Mouse (Mus musculus): ENCODE data around the gene Wdr60. TPM values are rescaled to one million over a fixed set of nuclear protein-coding genes. Genes with fewer than 3 reads are reported as not detected.

Wdr60 gene
- total and polyA plus RNA-seq, 3 experiments: 3.6 to 9.2 (median 6.7) TPM

Other genes starting within 250 kb of the Wdr60 start
- gene Zfp386, start 215.3 kb downstream of the Wdr60 start, total RNA-seq (2012; rRNA removed): 13.4 and 13.9 TPM in 2 replicates
- 41.7 and 48.2 TPM in 2 replicates for gene Zfp386, start 215.3 kb downstream of the Wdr60 start, total RNA-seq (2014; rRNA removed)
- gene Zfp386, start 215.3 kb downstream of the Wdr60 start, polyA plus RNA-seq (2012; ENCODE audit: insufficient read length, low read depth): 17.6 and 23.4 TPM in 2 replicates
- gene Vipr2, start 185.3 kb downstream of the Wdr60 start, total RNA-seq (2012; rRNA removed): not detected in 2 replicates
- 0.05 TPM in 1 of 2 replicates, not detected in the other for gene Vipr2, start 185.3 kb downstream of the Wdr60 start, total RNA-seq (2014; rRNA removed)
- 0.19 and 0.20 TPM in 2 replicates for gene Vipr2, start 185.3 kb downstream of the Wdr60 start, polyA plus RNA-seq (2012; ENCODE audit: insufficient read length, low read depth)
- gene Gm11027, start 12.4 kb upstream of the Wdr60 start, total RNA-seq (2012; rRNA removed): not detected in 2 replicates
- gene Gm11027, start 12.4 kb upstream of the Wdr60 start, total RNA-seq (2014; rRNA removed): not detected in 2 replicates
- not detected in 2 replicates for gene Gm11027, start 12.4 kb upstream of the Wdr60 start, polyA plus RNA-seq (2012; ENCODE audit: insufficient read length, low read depth)
- 7.4 and 8.2 TPM in 2 replicates for gene Esyt2, start 18.2 kb upstream of the Wdr60 start, total RNA-seq (2012; rRNA removed)
- gene Esyt2, start 18.2 kb upstream of the Wdr60 start, total RNA-seq (2014; rRNA removed): 12.8 and 14.7 TPM in 2 replicates
- 6.7 and 6.9 TPM in 2 replicates for gene Esyt2, start 18.2 kb upstream of the Wdr60 start, polyA plus RNA-seq (2012; ENCODE audit: insufficient read length, low read depth)
- gene Ncapg2, start 142.4 kb upstream of the Wdr60 start, total RNA-seq (2012; rRNA removed): 48.0 and 54.4 TPM in 2 replicates
- gene Ncapg2, start 142.4 kb upstream of the Wdr60 start, total RNA-seq (2014; rRNA removed): 66.4 and 70.0 TPM in 2 replicates
- 60.8 and 65.0 TPM in 2 replicates for gene Ncapg2, start 142.4 kb upstream of the Wdr60 start, polyA plus RNA-seq (2012; ENCODE audit: insufficient read length, low read depth)
- gene Ptprn2, start 222.7 kb upstream of the Wdr60 start, total RNA-seq (2012; rRNA removed): not detected in 2 replicates
- not detected in 2 replicates for gene Ptprn2, start 222.7 kb upstream of the Wdr60 start, total RNA-seq (2014; rRNA removed)
- 0.10 and 0.17 TPM in 2 replicates for gene Ptprn2, start 222.7 kb upstream of the Wdr60 start, polyA plus RNA-seq (2012; ENCODE audit: insufficient read length, low read depth)

Data from CH12.LX (cell line).